Mouse (Mus musculus) heart, embryonic 10.5 days (tissue): Measurements from ENCODE around the gene Fbp2. TPM values are rescaled to one million over a fixed set of nuclear protein-coding genes. Genes with fewer than 3 reads are reported as not detected.
"Not testable (repeated sequence)": the region's sequence is repeated elsewhere in the genome, so short reads cannot be mapped to it uniquely, and the experiment has no call there.

Experiments
- DNase-seq: peaks from one replicate; pipeline ENCODE4 v3.0.0-alpha.2; 2017; ENCODE audit warnings: low spot score
- H3K27ac ChIP-seq: fragments of 300-500 bp; sonication (generic); 2 replicates; pipeline ENCODE4 v1.5.1; 2016; ENCODE audit warnings: mild to moderate bottlenecking
- H3K27me3 ChIP-seq: fragments of 300-500 bp; sonication (generic); 2 replicates; pipeline ENCODE4 v1.6.1; 2016; ENCODE audit warnings: mild to moderate bottlenecking; ENCODE audit not compliant: poor library complexity, insufficient read depth, severe bottlenecking
- H3K36me3 ChIP-seq: fragments of 300-500 bp; sonication (generic); 2 replicates; pipeline ENCODE4 v1.6.1; 2016; ENCODE audit warnings: mild to moderate bottlenecking, moderate library complexity
- H3K4me1 ChIP-seq: fragments of 300-500 bp; sonication (generic); 2 replicates; pipeline ENCODE4 v1.6.1; 2016; ENCODE audit warnings: mild to moderate bottlenecking
- H3K4me3 ChIP-seq: fragments of 300-500 bp; sonication (generic); 2 replicates; pipeline ENCODE4 v1.5.1; 2016; ENCODE audit warnings: mild to moderate bottlenecking, moderate library complexity
- H3K9me3 ChIP-seq: fragments of 300-500 bp; sonication (generic); 2 replicates; pipeline ENCODE4 v1.6.1; 2016; ENCODE audit warnings: mild to moderate bottlenecking, moderate library complexity
- WGBS: fragments of 180-500 bp; shearing (Covaris S2); methylation state at CpG from one replicate; pipeline ENCODE4 v1.1.7; 2016; 5-methylcytosine and 5-hydroxymethylcytosine counted together
- polyA plus RNA-seq: library from polyadenylated mRNA; unstranded; fragments of >200 nt; fragmentation: Nextera tagmentation; extraction: Ambion mirVana; gene quantifications from 2 replicates; pipeline ENCODE4 v1.2.1, GENCODE M21; 2016

Fbp2 gene
- polyA plus RNA-seq, 1 experiment from 2014 or later, result 0.41 TPM

- WGBS, result 74% methylated on average over 9 of the region's 9 CpGs
- no peak overlapping the region for H3K27ac ChIP-seq
- no peaks in the 10 kb centered on the region for H3K9me3 ChIP-seq
- no peak overlapping the region for H3K4me3 ChIP-seq
- H3K27me3 ChIP-seq, result peaks cover 17% of the 10 kb centered on the region; the same call in 1 of the 2 replicates
- no peak for DNase-seq
- no peaks in the 10 kb centered on the region for H3K36me3 ChIP-seq
- peaks cover 7% of the 10 kb centered on the region; the same call in 1 of the 2 replicates for H3K4me1 ChIP-seq
Measured at GRCm38 (mm10) chr13:62881336-62881735, 23.1 kb upstream of the Fbp2 start.

- Histone ChIP-seq H3K27ac (no peak overlapping the region), H3K36me3 (no peaks in the 10 kb centered on the region), H3K4me3 (no peak overlapping the region), H3K27me3 (peaks cover 7% of the 10 kb centered on the region; the same call in 1 of the 2 replicates), H3K9me3 (no peaks in the 10 kb centered on the region), H3K4me1 (peaks cover 7% of the 10 kb centered on the region; the same call in 1 of the 2 replicates)
- DNase-seq, result no peak
- WGBS, result 37% methylated on average over 8 of the region's 8 CpGs
Measured at GRCm38 (mm10) chr13:62879831-62880615, 21.8 kb upstream of the Fbp2 start.

GRCm38 (mm10) chr13:62879411-62879810 lies 21.2 kb upstream of the Fbp2 start:
- WGBS, result 39% methylated on average over 6 of the region's 6 CpGs
- no peak overlapping the region for H3K27ac ChIP-seq
- H3K4me1 ChIP-seq, result peaks cover 7% of the 10 kb centered on the region; the same call in 1 of the 2 replicates
- no peaks in the 10 kb centered on the region for H3K9me3 ChIP-seq
- no peak for DNase-seq
- peaks cover 7% of the 10 kb centered on the region; the same call in 1 of the 2 replicates for H3K27me3 ChIP-seq
- no peak overlapping the region for H3K4me3 ChIP-seq
- H3K36me3 ChIP-seq, result no peaks in the 10 kb centered on the region

GRCm38 (mm10) chr13:62877247-62877646 lies 19.0 kb upstream of the Fbp2 start:
- Histone ChIP-seq H3K27me3 (peaks cover 7% of the 10 kb centered on the region; the same call in 1 of the 2 replicates), H3K9me3 (no peaks in the 10 kb centered on the region), H3K36me3 (no peaks in the 10 kb centered on the region), H3K27ac (no peak overlapping the region), H3K4me1 (peaks cover 7% of the 10 kb centered on the region; the same call in 1 of the 2 replicates), H3K4me3 (no peak overlapping the region)
- no peak for DNase-seq
- 9% methylated on average over 5 of the region's 5 CpGs for WGBS

- Histone ChIP-seq H3K27me3 (peaks cover 7% of the 10 kb centered on the region; the same call in 1 of the 2 replicates), H3K9me3 (no peaks in the 10 kb centered on the region), H3K36me3 (no peaks in the 10 kb centered on the region), H3K27ac (no peak overlapping the region), H3K4me1 (peaks cover 7% of the 10 kb centered on the region; the same call in 1 of the 2 replicates), H3K4me3 (no peak overlapping the region)
- no peak for DNase-seq
- WGBS, result 48% methylated on average over 1 of the region's 1 CpGs
Measured at GRCm38 (mm10) chr13:62876111-62876510, 17.9 kb upstream of the Fbp2 start.

- Histone ChIP-seq H3K4me3 (no peak overlapping the region), H3K9me3 (no peaks in the 10 kb centered on the region; the same call in 1 of the 2 replicates), H3K27ac (no peak overlapping the region), H3K27me3 (peaks cover 7% of the 10 kb centered on the region; the same call in 1 of the 2 replicates), H3K36me3 (no peaks in the 10 kb centered on the region), H3K4me1 (peaks cover 3% of the 10 kb centered on the region; the same call in 1 of the 2 replicates)
- WGBS, result 63% methylated on average over 3 of the region's 3 CpGs
- DNase-seq, result no peak
Measured at GRCm38 (mm10) chr13:62872252-62872651, 14.0 kb upstream of the Fbp2 start.

GRCm38 (mm10) chr13:62870605-62871004 lies 12.4 kb upstream of the Fbp2 start:
- H3K4me1 ChIP-seq, result no peaks in the 10 kb centered on the region
- DNase-seq, result no peak
- no peak overlapping the region for H3K4me3 ChIP-seq
- WGBS, result 69% methylated on average over 2 of the region's 2 CpGs
- H3K9me3 ChIP-seq, result no peaks in the 10 kb centered on the region; the same call in 1 of the 2 replicates
- no peaks in the 10 kb centered on the region for H3K36me3 ChIP-seq
- no peaks in the 10 kb centered on the region for H3K27me3 ChIP-seq
- H3K27ac ChIP-seq, result no peak overlapping the region

- no peaks in the 10 kb centered on the region; the same call in 1 of the 2 replicates for H3K9me3 ChIP-seq
- DNase-seq, result no peak
- H3K4me1 ChIP-seq, result 0 out of 2 replicates have a peak, but pooled peaks cover 3% of the 10 kb centered on the region
- H3K27me3 ChIP-seq, result no peaks in the 10 kb centered on the region
- H3K27ac ChIP-seq, result no peak overlapping the region
- H3K36me3 ChIP-seq, result no peaks in the 10 kb centered on the region
- 64% methylated on average over 4 of the region's 4 CpGs for WGBS
- H3K4me3 ChIP-seq, result no peak overlapping the region
Measured at GRCm38 (mm10) chr13:62866817-62867216, 8.6 kb upstream of the Fbp2 start.

- Histone ChIP-seq H3K9me3 (no peaks in the 10 kb centered on the region; the same call in 1 of the 2 replicates), H3K27ac (no peak overlapping the region), H3K4me1 (0 out of 2 replicates have a peak, but pooled peaks cover 3% of the 10 kb centered on the region), H3K36me3 (no peaks in the 10 kb centered on the region), H3K27me3 (no peaks in the 10 kb centered on the region), H3K4me3 (no peak overlapping the region)
- WGBS, result 61% methylated on average over 11 of the region's 11 CpGs
- DNase-seq, result no peak
Measured at GRCm38 (mm10) chr13:62865651-62866315, 7.6 kb upstream of the Fbp2 start.

- H3K27ac ChIP-seq, result no peak overlapping the region
- no peak for DNase-seq
- H3K4me3 ChIP-seq, result no peak overlapping the region
- H3K27me3 ChIP-seq, result no peaks in the 10 kb centered on the region
- no peaks in the 10 kb centered on the region for H3K9me3 ChIP-seq
- H3K36me3 ChIP-seq, result no peaks in the 10 kb centered on the region
- H3K4me1 ChIP-seq, result 0 out of 2 replicates have a peak, but pooled peaks cover 3% of the 10 kb centered on the region
- 57% methylated on average over 6 of the region's 6 CpGs for WGBS
Measured at GRCm38 (mm10) chr13:62863771-62864170, 5.5 kb upstream of the Fbp2 start.

GRCm38 (mm10) chr13:62862875-62863274 lies 4.7 kb upstream of the Fbp2 start:
- Histone ChIP-seq H3K36me3 (no peaks in the 10 kb centered on the region), H3K27me3 (no peaks in the 10 kb centered on the region), H3K4me1 (0 out of 2 replicates have a peak, but pooled peaks cover 3% of the 10 kb centered on the region), H3K9me3 (no peaks in the 10 kb centered on the region), H3K27ac (no peak overlapping the region), H3K4me3 (no peak overlapping the region)
- DNase-seq, result no peak
- 51% methylated on average over 3 of the region's 3 CpGs for WGBS

GRCm38 (mm10) chr13:62860068-62860467 lies 1.8 kb upstream of the Fbp2 start:
- WGBS, result 87% methylated on average over 4 of the region's 4 CpGs
- DNase-seq, result no peak
- H3K36me3 ChIP-seq, result no peaks in the 10 kb centered on the region
- H3K4me3 ChIP-seq, result no peak overlapping the region
- H3K27ac ChIP-seq, result no peak overlapping the region
- H3K4me1 ChIP-seq, result 0 out of 2 replicates have a peak, but pooled peaks cover 7% of the 10 kb centered on the region
- H3K27me3 ChIP-seq, result no peaks in the 10 kb centered on the region
- H3K9me3 ChIP-seq, result no peaks in the 10 kb centered on the region

GRCm38 (mm10) chr13:62859251-62859650 lies 1.0 kb upstream of the Fbp2 start:
- not testable (repeated sequence) for H3K27ac ChIP-seq, H3K27me3 ChIP-seq, H3K36me3 ChIP-seq, H3K9me3 ChIP-seq, H3K4me1 ChIP-seq, DNase-seq, H3K4me3 ChIP-seq
- 63% methylated on average over 10 of the region's 10 CpGs for whole genome bisulfite sequencing
